ENCODE assay signal across 26 mouse cellular contexts in genomic region chr3:45276783-45277182, GRCm38 (mm10).
A peak's percentile ranks its signal among the peaks of the same experiment; 100 is the strongest.
DNase-seq lines count a peak whose midpoint lies in the region; TF ChIP-seq lines count a peak whose summit lies in the region.
"Had no signal": no experiment of that assay in that cellular context is flagged by ENCODE, and none has a peak within 500 bp of the region (broad histone marks: within the 10 kb centered on the region; RNA-seq: fewer than 3 reads in every experiment).

No protein-coding gene starts in this region.

- 88% methylated on average over 6 of the region's 6 CpGs for WGBS in thymus, adult 2 months

- no peak overlapping the region for H3K4me3 ChIP-seq in thymus, adult 2 months (ENCODE audit: control insufficient read depth, insufficient read depth, low read length)
- H3K4me3 ChIP-seq: embryonic facial prominence, embryonic 12.5 days; embryonic facial prominence, embryonic 15.5 days; gastrocnemius, adult 2 months; hindbrain, embryonic 12.5 days; hindbrain, embryonic 15.5 days had no signal

- no peak for TF ChIP-seq CTCF in thymus, adult 2 months (IDR thresholded peaks at IDR 0.05; ENCODE audit: borderline replicate concordance, control insufficient read depth, extremely low read depth, insufficient read depth, low read length, poor library complexity)

- H3K36me3 ChIP-seq in thymus, adult 2 months (ENCODE audit: control insufficient read depth, insufficient read depth, low read length), result no peaks in the 10 kb centered on the region
- H3K36me3 ChIP-seq: embryonic facial prominence, embryonic 12.5 days; embryonic facial prominence, embryonic 15.5 days; G1E; hindbrain, embryonic 12.5 days; hindbrain, embryonic 15.5 days had no signal

- H3K27me3 ChIP-seq in thymus, adult 2 months (ENCODE audit: control insufficient read depth, insufficient read depth, low read length), result no peaks in the 10 kb centered on the region
- H3K27me3 ChIP-seq: CH12.LX; embryonic facial prominence, embryonic 12.5 days; embryonic facial prominence, embryonic 15.5 days; hindbrain, embryonic 12.5 days; hindbrain, embryonic 15.5 days; Patski had no signal

- TF ChIP-seq POLR2A in thymus, adult 2 months (IDR thresholded peaks at IDR 0.05; ENCODE audit: control insufficient read depth, extremely low read depth, insufficient read depth, low read length, poor library complexity), result no peak

- DNase-seq in frontal cortex, adult 2 months (ENCODE audit: extremely low spot score in 1 of 2, low spot score in 1 of 2), result peak; percentile 4 to 61
- DNase-seq in frontal cortex, postnatal 25 days (ENCODE audit: low spot score in 2 of 2), result no peak
- peak; percentile 6 to 7 for DNase-seq in left cerebral cortex, adult 18-20 months (ENCODE audit: low spot score in 2 of 2)
- no peak for DNase-seq in left cerebral cortex, postnatal 4 days
- peak; percentile 20 to 24 for DNase-seq in right cerebral cortex, adult 2 months (ENCODE audit: low spot score in 2 of 2)
- DNase-seq in right cerebral cortex, postnatal 4 days, result no peak
- DNase-seq in left cerebral cortex, postnatal 25 days (ENCODE audit: low spot score in 2 of 2), result peak; percentile 3 to 61
- DNase-seq in thymus, adult 2 months, result no peak
- DNase-seq: adrenal gland, postnatal 10 days; adrenal gland, postnatal 36 days; B cell, adult 2 months; cerebellum, adult 11 months; cerebellum, adult 2 months; cerebellum, adult 9-11 months; cerebellum, postnatal 25 days; forebrain, postnatal 0 days; gastrocnemius, adult 2 months; gastrocnemius, postnatal 14 days; heart, adult 11 months had no signal

- no peaks in the 10 kb centered on the region for H3K4me1 ChIP-seq in thymus, adult 2 months (replicated peaks; ENCODE audit: control insufficient read depth, insufficient read depth, low read length)
- H3K4me1 ChIP-seq: embryonic facial prominence, embryonic 12.5 days; embryonic facial prominence, embryonic 15.5 days; hindbrain, embryonic 12.5 days; hindbrain, embryonic 15.5 days had no signal

- intact Hi-C loops in left cerebral cortex, postnatal 4 days (cut with DNase I), result no loop called here
- intact Hi-C loops in left cerebral cortex, postnatal 25 days (cut with DNase I), result no loop called here

- H3K27ac ChIP-seq in thymus, adult 2 months (ENCODE audit: control insufficient read depth, insufficient read depth, low read length), result no peak overlapping the region
- H3K27ac ChIP-seq: embryonic facial prominence, embryonic 12.5 days; embryonic facial prominence, embryonic 15.5 days; gastrocnemius, adult 2 months; hindbrain, embryonic 12.5 days; hindbrain, embryonic 15.5 days had no signal

Comparison
In these comparisons a context has a peak if more than half of its experiments do, and no peak if none do; other contexts are left out.
1. DNase-seq: peak in frontal cortex, adult 2 months (2 of 2), left cerebral cortex, adult 18-20 months (2 of 2), right cerebral cortex, adult 2 months (2 of 2) and left cerebral cortex, postnatal 25 days (2 of 2); none in frontal cortex, postnatal 25 days (0 of 2), left cerebral cortex, postnatal 4 days (single experiment), right cerebral cortex, postnatal 4 days (single experiment) and thymus, adult 2 months (single experiment).